Mouse (Mus musculus) megakaryocyte-erythroid progenitor cell, adult 5 weeks (primary cell): ENCODE results near the gene Arhgap18. TPM values are rescaled to one million over a fixed set of nuclear protein-coding genes. Genes with fewer than 3 reads are reported as not detected.

Experiments
- polyA plus RNA-seq: library from polyadenylated mRNA; stranded (reverse); fragments of >175 nt; gene quantifications from 2 replicates; pipeline ENCODE4 v1.2.3, GENCODE M21; 2012

Arhgap18 gene
- polyA plus RNA-seq = 4.6 and 4.7 TPM in 2 replicates

DNA sequence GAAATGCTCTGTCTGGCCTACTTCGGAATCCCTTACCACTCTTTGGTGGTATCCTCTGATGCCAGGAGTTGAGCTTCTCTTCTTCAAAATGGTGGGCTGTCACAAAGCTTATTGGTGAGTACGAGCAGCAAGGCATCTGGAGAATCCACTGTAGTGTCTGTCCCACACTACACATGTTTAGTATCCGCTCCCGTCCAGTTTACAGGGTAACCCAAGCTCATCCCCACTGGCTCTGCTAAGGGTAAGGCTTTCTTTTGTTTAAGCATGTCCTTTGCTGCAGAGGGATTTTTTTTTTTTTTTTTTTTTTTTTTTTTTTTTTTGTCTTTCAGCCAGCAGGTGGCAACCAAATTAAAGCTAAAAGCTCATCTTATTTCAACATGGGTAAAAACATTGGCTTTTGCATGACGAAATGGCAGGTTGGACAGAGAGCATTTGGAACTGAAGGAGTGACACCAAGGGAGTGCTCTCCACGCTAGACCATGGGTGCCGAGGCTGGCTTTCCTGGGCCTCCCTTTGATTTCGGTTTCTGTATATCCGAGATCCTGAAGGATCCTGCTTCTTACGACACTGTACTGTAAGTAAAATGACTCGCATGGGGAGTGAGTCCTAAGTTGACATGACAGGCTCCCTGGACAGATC is at the start of gene Arhgap18:
Arhgap18 (plus strand) TSS at position 493 of the 639 bp plus-strand sequence.

